Mouse (Mus musculus) E14TG2a.4 (cell line): ENCODE data around the gene Pdzd9.

Experiments used
- CTCF ChIP-seq: conservative IDR thresholded peaks from 2 replicates; pipeline ENCODE4 v1.5.1; 2014; ENCODE audit warnings: low read length
- NANOG ChIP-seq: IDR thresholded peaks from 2 replicates; pipeline ENCODE4 v1.6.1; 2014; ENCODE audit warnings: borderline replicate concordance, low read length, mixed read lengths

- TF ChIP-seq CTCF, result no peak
- TF ChIP-seq NANOG, result no peak
These were observed 11.9 kb upstream of the Pdzd9 start for GRCm38 (mm10) chr7:120682002-120682401.
